Mouse (Mus musculus): Measurements from ENCODE around the gene 1700001K19Rik. TPM values are rescaled to one million over a fixed set of nuclear protein-coding genes. Genes with fewer than 3 reads are reported as not detected.

1700001K19Rik gene
- total RNA-seq, 2 experiments from 2014 or later: not detected

Small RNA genes within 50 kb of the gene (microRNA-seq; reads per million reads assigned to microRNA genes)
- 0 reads per million in 2 experiments for gene Gm27299

Other genes with a start within 250 kb of the 1700001K19Rik start
- gene Ppp2r5c, start 235.5 kb downstream of the 1700001K19Rik start, total RNA-seq (2021): 10 to 100 TPM; 61.1 to 68.9 TPM
- gene Dync1h1, start 81.2 kb downstream of the 1700001K19Rik start, total RNA-seq (2021): 10 to 100 TPM; 60.4 to 63.9 TPM
- gene Hsp90aa1, start 20.1 kb upstream of the 1700001K19Rik start, total RNA-seq (2021): 10 to 100 TPM; 38.6 to 52.2 TPM
- 10 to 100 TPM; 15.7 to 15.9 TPM for gene Wdr20, start 55.3 kb upstream of the 1700001K19Rik start, total RNA-seq (2021)
- under 1 TPM in 1 of 2 experiments, not detected in 1; 0.37 TPM for gene Mok, start 158.3 kb upstream of the 1700001K19Rik start, total RNA-seq (2021)
- gene Zfp839, start 167.6 kb upstream of the 1700001K19Rik start, total RNA-seq (2021): 1 to 10 TPM; 4.2 to 7.3 TPM
- 10 to 100 TPM; 22.3 to 24.6 TPM for gene Cinp, start 206.5 kb upstream of the 1700001K19Rik start, total RNA-seq (2021)
- gene Tecpr2, start 206.6 kb upstream of the 1700001K19Rik start, total RNA-seq (2021): 1 to 10 TPM; 1.9 to 2.1 TPM